Mouse (Mus musculus) T-helper 2 cell (primary cell): Measurements from ENCODE around the gene Vwce.

ENCODE experiments used
- in situ Hi-C: fragments of 300-600 bp; cut with MboI, MseI; formaldehyde crosslinking; loops from one replicate; pipeline ENCODE4 v1.15.1; 2025; ENCODE audit warnings: high pct_unique_total_duplicates

Gene Vwce

DNA sequence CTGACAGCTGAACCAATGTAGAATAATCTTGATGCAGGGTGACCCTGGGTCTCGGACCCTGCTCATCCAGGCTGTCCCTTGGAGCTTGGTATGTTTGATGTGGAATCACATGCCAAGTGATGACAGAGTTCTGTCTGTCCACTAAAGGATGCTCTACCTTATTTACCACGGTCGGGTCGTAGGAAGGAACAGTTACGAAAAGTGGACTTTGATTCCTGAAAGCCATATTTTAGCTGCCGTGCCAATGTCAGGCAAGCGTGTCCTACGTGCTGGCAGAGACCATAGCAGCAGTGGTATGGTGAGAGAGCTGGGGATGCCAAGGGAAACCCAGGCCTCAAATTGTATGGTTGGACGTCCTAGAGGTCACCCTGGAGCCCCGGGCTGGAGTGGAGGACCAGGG is 79.5 kb downstream of the Vwce start:
- in situ Hi-C loops = loop anchor here (5.0 kb wide), 1 partner anchor 36 kb away; the partner anchor contains the start of gene Pga5

DNA sequence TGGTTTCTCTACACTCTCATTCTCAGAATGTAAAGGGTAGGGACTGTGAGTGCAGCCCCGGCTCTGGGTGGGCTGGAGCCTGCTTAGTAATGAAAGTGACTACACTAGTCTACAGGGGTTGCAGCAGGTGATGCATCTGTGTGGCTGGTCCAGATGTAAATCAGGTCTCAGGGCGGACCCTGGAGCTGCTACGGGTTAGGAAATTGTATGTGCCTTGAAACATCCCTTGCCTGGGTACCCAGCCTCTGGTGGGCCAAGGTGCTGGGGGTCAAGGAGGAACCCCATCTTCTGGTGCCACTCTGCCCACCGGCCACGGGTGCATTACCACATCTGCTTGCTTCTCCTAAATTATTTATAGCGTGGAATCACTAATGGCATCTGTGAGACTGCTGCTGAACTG is 80.2 kb downstream of the Vwce start:
- in situ Hi-C loops = loop anchor here (5.0 kb wide), 1 partner anchor 37 kb away; the partner anchor contains the start of gene Pga5

GRCm38 (mm10) chr19:10714682-10715475 is 80.9 kb downstream of the Vwce start:
- in situ Hi-C loops = loop anchor here (5.0 kb wide), 1 partner anchor 38 kb away; the partner anchor contains the start of gene Pga5

DNA sequence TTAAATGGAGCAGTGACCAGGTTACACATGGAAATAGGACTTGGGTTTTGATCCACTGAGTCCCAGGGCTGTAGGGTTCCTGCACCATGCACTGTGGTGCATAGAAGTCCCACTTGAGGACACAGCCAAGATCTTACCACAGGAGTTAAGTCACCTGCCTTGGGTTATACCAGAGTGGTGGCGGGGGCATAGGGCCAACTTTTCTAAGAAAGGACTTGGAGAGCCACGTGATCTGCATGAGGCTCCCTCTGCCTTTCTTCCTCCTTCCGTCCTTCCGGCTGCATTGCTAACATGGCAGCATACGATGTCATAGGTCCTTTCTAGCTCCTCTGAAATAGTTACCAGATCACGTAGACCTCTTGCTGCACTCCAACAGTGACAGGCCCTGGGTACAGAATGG is 81.5 kb downstream of the Vwce start:
- in situ Hi-C loops = no loop called here
